Mouse (Mus musculus) myocyte (in vitro differentiated cells): ENCODE measurements around the gene Ldlrad3. TPM values are rescaled to one million over a fixed set of nuclear protein-coding genes. Genes with fewer than 3 reads are reported as not detected.
A peak's percentile ranks its signal among the peaks of the same experiment; 100 is the strongest.

Source experiments
- H3K27me3 ChIP-seq: one replicate; pipeline ENCODE4 v1.6.1; 2011; ENCODE audit not compliant: control insufficient read depth, insufficient read depth, insufficient read length
- H3K36me3 ChIP-seq: one replicate; pipeline ENCODE4 v1.6.1; 2011; ENCODE audit not compliant: control insufficient read depth, insufficient read depth
- H3K4me2 ChIP-seq: one replicate; pipeline ENCODE4 v1.6.1; 2011; ENCODE audit warnings: low read depth, control low read depth
- H3K4me3 ChIP-seq: one replicate; pipeline ENCODE4 v1.5.1; 2011; ENCODE audit warnings: mild to moderate bottlenecking, control low read depth, moderate library complexity
- H3K79me2 ChIP-seq: one replicate; pipeline ENCODE4 v1.6.1; 2011; ENCODE audit not compliant: control insufficient read depth, insufficient read depth
- H3ac ChIP-seq: one replicate; pipeline ENCODE4 v1.6.1; 2011; ENCODE audit not compliant: control insufficient read depth, insufficient read length
- CEBPB ChIP-seq: IDR thresholded peaks from 2 replicates; pipeline ENCODE4 v1.6.1; 2011; ENCODE audit warnings: mild to moderate bottlenecking, moderate library complexity; ENCODE audit not compliant: poor library complexity, insufficient read depth, severe bottlenecking
- E2F4 ChIP-seq: IDR thresholded peaks from one replicate; pipeline ENCODE4 v1.6.1; 2011; ENCODE audit warnings: mild to moderate bottlenecking, control low read depth, moderate library complexity; ENCODE audit not compliant: insufficient read depth
- MAX ChIP-seq: IDR thresholded peaks from one replicate; pipeline ENCODE4 v1.6.1; 2011; ENCODE audit warnings: low read depth, mild to moderate bottlenecking, control low read depth
- MYOD1 ChIP-seq, 3 experiments: IDR thresholded peaks; one replicate each; pipeline ENCODE4 v1.6.1; 2011; ENCODE audit warnings: control low read depth in 2 of 3, low read depth in 2 of 3, mild to moderate bottlenecking in 2 of 3, moderate library complexity in 1 of 3; ENCODE audit not compliant: insufficient read length in 2 of 3, control insufficient read depth in 1 of 3
- MYOG ChIP-seq, 3 experiments: IDR thresholded peaks; one replicate each; pipeline ENCODE4 v1.6.1; 2011; ENCODE audit warnings: control low read depth in 2 of 3, low read depth in 2 of 3, mild to moderate bottlenecking in 2 of 3; ENCODE audit not compliant: insufficient read length in 2 of 3, control insufficient read depth in 1 of 3, insufficient read depth in 1 of 3
- POLR2A ChIP-seq: IDR thresholded peaks from one replicate; pipeline ENCODE4 v1.6.1; 2011; ENCODE audit warnings: low read depth, mild to moderate bottlenecking, control low read depth, moderate library complexity; ENCODE audit not compliant: insufficient read length
- POLR2AphosphoS2 ChIP-seq: IDR thresholded peaks from one replicate; pipeline ENCODE4 v1.6.1; 2011; ENCODE audit warnings: low read depth, control low read depth; ENCODE audit not compliant: insufficient read length
- REST ChIP-seq: IDR thresholded peaks from one replicate; pipeline ENCODE4 v1.6.1; 2011; ENCODE audit warnings: mild to moderate bottlenecking, control low read depth, moderate library complexity; ENCODE audit not compliant: insufficient read depth, insufficient read length
- SRF ChIP-seq: IDR thresholded peaks from one replicate; pipeline ENCODE4 v1.6.1; 2011; ENCODE audit warnings: low read depth; ENCODE audit not compliant: control insufficient read depth, insufficient read length
- TCF12 ChIP-seq: IDR thresholded peaks from one replicate; pipeline ENCODE4 v1.6.1; 2011; ENCODE audit warnings: mild to moderate bottlenecking, control low read depth; ENCODE audit not compliant: poor library complexity, insufficient read depth, severe bottlenecking
- TCF3 ChIP-seq: IDR thresholded peaks from one replicate; pipeline ENCODE4 v1.6.1; 2011; ENCODE audit warnings: low read depth, control low read depth; ENCODE audit not compliant: insufficient read length
- USF1 ChIP-seq: IDR thresholded peaks from one replicate; pipeline ENCODE4 v1.6.1; 2011; ENCODE audit warnings: low read depth, mild to moderate bottlenecking, control low read depth, moderate library complexity
- polyA plus RNA-seq: library from polyadenylated mRNA; unstranded; fragments of >200 nt; fragmentation: generic; extraction: Trizol; gene quantifications from one replicate; pipeline ENCODE4 v1.2.1, GENCODE M21; 2012; ENCODE audit warnings: missing spikeins

Gene Ldlrad3
- polyA plus RNA-seq, 1 experiment, result 32.1 TPM

GRCm38 (mm10) chr2:102021371-102022084 lies 164.7 kb downstream of the Ldlrad3 start:
- TF ChIP-seq TCF3 (peak; percentile 33), MAX (no peak), POLR2A (no peak), MYOG (IDR thresholded peaks at IDR 0.05; ENCODE audit: control insufficient read depth in 1 of 3, insufficient read depth in 1 of 3, insufficient read length in 2 of 3, low read depth in 2 of 3) (peak; percentile 39 to 94 (median 63)), TCF12 (peak; percentile 71), MYOD1 (IDR thresholded peaks at IDR 0.05; ENCODE audit: control insufficient read depth in 1 of 3, insufficient read length in 2 of 3, low read depth in 2 of 3) (peak in 2 of 3 experiments; percentile 88 to 92)
- no peaks in the 10 kb centered on the region for H3K27me3 ChIP-seq

GRCm38 (mm10) chr2:102020546-102020945 lies 165.6 kb downstream of the Ldlrad3 start:
- no peak overlapping the region for H3ac ChIP-seq
- TF ChIP-seq E2F4, result no peak
- no peak for TF ChIP-seq MYOD1 (IDR thresholded peaks at IDR 0.05; ENCODE audit: control insufficient read depth in 1 of 3, insufficient read length in 2 of 3, low read depth in 2 of 3)
- TF ChIP-seq MAX, result no peak
- no peak for TF ChIP-seq REST
- H3K79me2 ChIP-seq, result no peaks in the 10 kb centered on the region
- no peak overlapping the region for H3K4me3 ChIP-seq
- H3K4me2 ChIP-seq, result no peak overlapping the region
- no peaks in the 10 kb centered on the region for H3K36me3 ChIP-seq
- no peaks in the 10 kb centered on the region for H3K27me3 ChIP-seq

More at GRCm38 (mm10) chr2:102021371-102022084, 164.7 kb downstream of the Ldlrad3 start:
- Histone ChIP-seq H3K4me3 (no peak overlapping the region), H3K79me2 (no peaks in the 10 kb centered on the region), H3ac (no peak overlapping the region), H3K4me2 (peak overlapping the region; percentile 56), H3K36me3 (no peaks in the 10 kb centered on the region)

DNA sequence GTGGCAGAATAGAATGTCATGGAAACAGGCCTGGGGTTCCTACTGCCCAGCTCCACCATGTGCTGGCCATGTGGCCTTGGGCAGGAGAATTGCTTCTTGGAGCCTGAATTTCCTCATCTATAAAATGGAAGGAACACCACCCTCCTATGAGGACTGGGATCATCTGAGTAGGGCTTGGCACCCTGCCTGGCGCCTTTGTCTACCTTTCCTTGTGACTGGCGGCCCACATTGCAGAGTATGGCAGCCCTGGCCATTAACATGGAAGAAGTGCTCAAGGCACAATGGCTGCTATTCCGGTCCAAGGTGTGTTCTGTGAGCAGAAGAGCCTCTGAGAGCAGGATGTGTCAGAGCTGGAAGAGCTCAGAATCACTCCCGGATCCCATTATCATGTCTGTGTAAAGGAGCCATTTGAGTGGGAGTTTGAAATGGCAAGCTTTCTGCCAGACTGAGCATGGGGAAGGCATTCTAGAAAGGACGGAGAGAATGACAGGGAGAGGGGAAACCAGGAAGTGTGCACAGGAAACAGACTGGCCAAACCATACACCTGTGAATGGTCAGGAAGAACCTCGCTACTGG lies 171.6 kb downstream of the Ldlrad3 start:
- Histone ChIP-seq H3ac (no peak overlapping the region), H3K4me2 (no peak overlapping the region), H3K79me2 (no peaks in the 10 kb centered on the region), H3K27me3 (no peaks in the 10 kb centered on the region), H3K36me3 (no peaks in the 10 kb centered on the region), H3K4me3 (no peak overlapping the region)
- TF ChIP-seq REST (no peak), SRF (no peak), POLR2A (no peak), USF1 (no peak), POLR2AphosphoS2 (no peak), E2F4 (no peak), MYOG (IDR thresholded peaks at IDR 0.05; ENCODE audit: control insufficient read depth in 1 of 3, insufficient read depth in 1 of 3, insufficient read length in 2 of 3, low read depth in 2 of 3) (no peak), MAX (no peak), CEBPB (no peak), MYOD1 (IDR thresholded peaks at IDR 0.05; ENCODE audit: control insufficient read depth in 1 of 3, insufficient read length in 2 of 3, low read depth in 2 of 3) (no peak)

- TF ChIP-seq POLR2AphosphoS2 (no peak), TCF12 (no peak), CEBPB (no peak), MYOD1 (IDR thresholded peaks at IDR 0.05; ENCODE audit: control insufficient read depth in 1 of 3, insufficient read length in 2 of 3, low read depth in 2 of 3) (no peak), MYOG (IDR thresholded peaks at IDR 0.05; ENCODE audit: control insufficient read depth in 1 of 3, insufficient read depth in 1 of 3, insufficient read length in 2 of 3, low read depth in 2 of 3) (no peak), E2F4 (no peak), TCF3 (no peak)
- Histone ChIP-seq H3K36me3 (no peaks in the 10 kb centered on the region), H3K4me2 (no peak overlapping the region), H3K4me3 (no peak overlapping the region), H3K79me2 (no peaks in the 10 kb centered on the region), H3K27me3 (no peaks in the 10 kb centered on the region), H3ac (no peak overlapping the region)
Observed at GRCm38 (mm10) chr2:102011311-102011975, 174.7 kb downstream of the Ldlrad3 start.

- H3ac ChIP-seq, result no peak overlapping the region
- no peak for TF ChIP-seq SRF
- no peak for TF ChIP-seq USF1
- no peak for TF ChIP-seq MAX
- TF ChIP-seq MYOG (IDR thresholded peaks at IDR 0.05; ENCODE audit: control insufficient read depth in 1 of 3, insufficient read depth in 1 of 3, insufficient read length in 2 of 3, low read depth in 2 of 3), result no peak
- peak in 1 of 3 experiments; percentile 6 for TF ChIP-seq MYOD1 (IDR thresholded peaks at IDR 0.05; ENCODE audit: control insufficient read depth in 1 of 3, insufficient read length in 2 of 3, low read depth in 2 of 3)
- no peak for TF ChIP-seq REST
- no peaks in the 10 kb centered on the region for H3K36me3 ChIP-seq
Observed at GRCm38 (mm10) chr2:102009766-102010265, 176.4 kb downstream of the Ldlrad3 start.

More at GRCm38 (mm10) chr2:102009766-102010265, 176.4 kb downstream of the Ldlrad3 start:
- Histone ChIP-seq H3K4me2 (no peak overlapping the region), H3K4me3 (no peak overlapping the region), H3K27me3 (no peaks in the 10 kb centered on the region), H3K79me2 (no peaks in the 10 kb centered on the region)
